Mouse (Mus musculus) embryo, embryonic 11 days (tissue): Measurements from ENCODE around the gene AI467606.
"Not testable (repeated sequence)": the region's sequence is repeated elsewhere in the genome, so short reads cannot be mapped to it uniquely, and the experiment has no call there.

Experiments
- DNase-seq: peaks from one replicate; pipeline ENCODE4 v3.0.0-alpha.2; 2015

Gene AI467606

GRCm38 (mm10) chr7:127091114-127091896 is at the start of gene AI467606:
AI467606 (plus strand) TSS chr7:127091359.
- DNase-seq = peak; percentile 24

- peak; percentile 95 for DNase-seq
Measured at GRCm38 (mm10) chr7:127041851-127042672, 49.1 kb upstream of the AI467606 start, which contains the start of gene Kif22. Kif22 (minus strand) TSS chr7:127042471.

- DNase-seq = no peak
Measured at GRCm38 (mm10) chr7:127055026-127055585, 36.1 kb upstream of the AI467606 start.

DNA sequence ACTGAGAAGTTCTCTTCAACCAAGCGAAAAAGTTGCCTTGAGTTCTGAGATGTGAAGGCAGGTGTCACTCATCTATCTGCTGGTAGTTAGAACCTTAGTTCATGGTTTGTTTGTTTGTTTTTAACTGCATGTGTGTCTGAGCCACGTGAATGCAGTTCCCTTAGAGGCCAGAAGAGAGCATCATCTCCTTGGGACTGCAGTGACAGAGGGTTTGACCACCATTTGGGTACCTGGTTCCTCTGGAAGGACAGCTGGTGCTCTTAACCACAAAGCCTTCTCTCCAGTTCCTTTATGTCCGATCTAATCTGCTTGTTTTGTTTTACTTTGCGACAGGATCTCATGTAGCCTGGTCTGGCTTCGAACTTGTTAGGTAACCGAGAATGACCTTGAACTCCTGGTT is 25.6 kb upstream of the AI467606 start:
- DNase-seq = no peak

GRCm38 (mm10) chr7:127066317-127066716 is 24.8 kb upstream of the AI467606 start:
- DNase-seq = no peak

DNA sequence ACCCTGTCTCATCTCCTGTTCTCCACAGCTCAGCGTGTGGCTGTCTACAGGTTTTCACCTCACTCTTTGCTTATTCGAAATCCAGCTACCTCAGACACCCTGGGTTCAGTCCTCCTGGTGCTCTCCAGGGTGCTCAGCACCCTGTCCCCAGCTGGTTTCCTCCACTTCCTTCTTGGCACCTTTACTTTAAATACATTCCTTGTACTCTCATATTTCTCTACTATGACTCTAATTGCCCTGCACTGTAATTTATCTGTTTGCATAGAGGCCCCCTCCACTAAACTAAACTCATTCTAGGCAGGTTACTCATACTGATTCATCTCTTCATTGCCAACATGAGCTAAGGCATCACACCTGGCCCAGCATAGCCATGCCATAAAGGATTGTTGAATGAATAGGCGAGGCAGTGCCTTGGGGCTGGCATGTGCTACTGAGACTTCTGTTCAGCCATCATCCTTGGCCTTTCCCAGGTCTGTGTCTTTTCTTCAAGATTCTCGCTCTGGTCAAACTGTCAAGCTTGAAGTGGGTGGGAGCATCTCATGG is 20.2 kb upstream of the AI467606 start:
- DNase-seq = no peak

GRCm38 (mm10) chr7:127073221-127073620 is 17.9 kb upstream of the AI467606 start:
- no peak for DNase-seq

GRCm38 (mm10) chr7:127076188-127076587 is 15.0 kb upstream of the AI467606 start:
- no peak for DNase-seq

DNA sequence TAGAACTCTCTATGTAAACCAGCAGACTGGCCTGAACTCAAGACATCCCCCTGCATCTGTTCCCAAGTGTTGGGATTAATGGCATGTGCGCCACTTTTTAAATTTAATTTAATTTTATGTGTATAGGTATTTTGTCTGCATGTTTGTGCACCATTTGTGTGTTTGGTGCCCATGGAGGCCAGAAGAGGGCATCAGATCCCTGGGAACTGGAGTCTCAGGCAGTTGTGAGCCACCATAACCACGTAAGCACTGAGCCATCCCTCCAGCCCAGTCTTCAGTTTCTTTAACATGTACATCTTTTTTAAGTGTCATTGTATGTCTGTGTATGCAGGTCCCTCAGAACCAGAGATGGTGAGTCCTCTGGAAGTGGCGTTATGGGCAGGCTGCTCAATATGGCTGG is 13.5 kb upstream of the AI467606 start:
- no peak for DNase-seq

- DNase-seq = no peak
Measured at GRCm38 (mm10) chr7:127080045-127080444, 11.1 kb upstream of the AI467606 start.

- DNase-seq = no peak
Measured at GRCm38 (mm10) chr7:127082271-127082670, 8.9 kb upstream of the AI467606 start.

DNA sequence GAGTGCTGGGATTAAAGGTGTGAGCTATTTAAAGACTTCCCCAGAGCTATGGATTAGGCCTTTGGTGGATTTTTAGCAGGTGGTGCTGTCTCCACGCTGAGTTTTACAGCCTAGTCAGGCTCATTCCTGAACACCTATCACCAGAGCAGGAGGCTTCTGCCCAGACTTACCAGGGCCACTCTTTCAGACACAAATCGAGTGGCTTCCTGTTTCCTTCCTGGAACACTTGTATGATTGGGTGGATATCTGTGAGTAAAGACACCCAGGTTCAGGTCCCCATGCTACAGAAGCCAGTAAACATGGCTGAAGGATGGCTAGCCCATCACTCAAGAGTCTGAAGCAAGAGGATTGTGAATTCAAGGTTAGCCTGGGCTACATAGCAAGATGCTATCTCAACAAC is 8.2 kb upstream of the AI467606 start:
- DNase-seq = no peak

GRCm38 (mm10) chr7:127083689-127084088 is 7.5 kb upstream of the AI467606 start:
- DNase-seq = no peak

DNA sequence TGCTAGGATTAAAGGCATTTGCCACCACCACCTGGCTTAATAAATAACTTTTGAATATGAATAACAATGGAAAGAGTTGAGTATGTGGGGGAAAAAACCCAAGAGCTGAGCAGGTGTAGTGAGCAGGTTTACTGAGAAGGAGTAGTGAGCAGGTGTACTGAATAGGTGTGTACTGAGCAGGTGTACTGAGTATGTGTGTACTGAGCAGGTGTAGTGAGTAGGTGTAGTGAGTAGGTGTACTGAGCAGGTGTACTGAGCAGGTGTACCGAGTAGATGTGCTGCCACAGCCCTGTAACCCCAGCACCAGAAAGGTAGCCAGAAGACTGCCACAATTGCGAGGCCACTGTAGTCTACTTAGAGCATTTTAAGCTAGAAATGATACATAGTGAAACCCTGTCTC is 6.4 kb upstream of the AI467606 start:
- DNase-seq = no peak

DNA sequence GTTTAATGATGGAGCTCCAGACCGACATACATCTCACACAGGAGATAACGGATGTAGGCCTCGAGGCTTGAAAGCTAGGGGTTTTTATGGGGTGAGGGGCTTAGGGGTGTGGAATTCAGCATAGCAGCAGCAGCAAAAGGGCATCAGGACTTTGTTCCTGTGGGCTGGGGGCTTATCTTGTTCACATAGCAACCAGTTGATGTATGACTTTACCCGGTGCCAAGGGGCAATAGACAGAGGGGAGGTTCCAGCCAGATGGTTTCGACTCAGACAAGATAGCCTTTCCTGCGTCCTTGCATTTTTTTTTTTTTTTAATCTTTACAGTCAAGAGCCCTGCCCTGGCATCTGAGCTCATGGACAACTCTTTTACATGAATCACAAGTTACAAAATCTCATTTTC is 5.4 kb upstream of the AI467606 start:
- DNase-seq = not testable (repeated sequence)

DNA sequence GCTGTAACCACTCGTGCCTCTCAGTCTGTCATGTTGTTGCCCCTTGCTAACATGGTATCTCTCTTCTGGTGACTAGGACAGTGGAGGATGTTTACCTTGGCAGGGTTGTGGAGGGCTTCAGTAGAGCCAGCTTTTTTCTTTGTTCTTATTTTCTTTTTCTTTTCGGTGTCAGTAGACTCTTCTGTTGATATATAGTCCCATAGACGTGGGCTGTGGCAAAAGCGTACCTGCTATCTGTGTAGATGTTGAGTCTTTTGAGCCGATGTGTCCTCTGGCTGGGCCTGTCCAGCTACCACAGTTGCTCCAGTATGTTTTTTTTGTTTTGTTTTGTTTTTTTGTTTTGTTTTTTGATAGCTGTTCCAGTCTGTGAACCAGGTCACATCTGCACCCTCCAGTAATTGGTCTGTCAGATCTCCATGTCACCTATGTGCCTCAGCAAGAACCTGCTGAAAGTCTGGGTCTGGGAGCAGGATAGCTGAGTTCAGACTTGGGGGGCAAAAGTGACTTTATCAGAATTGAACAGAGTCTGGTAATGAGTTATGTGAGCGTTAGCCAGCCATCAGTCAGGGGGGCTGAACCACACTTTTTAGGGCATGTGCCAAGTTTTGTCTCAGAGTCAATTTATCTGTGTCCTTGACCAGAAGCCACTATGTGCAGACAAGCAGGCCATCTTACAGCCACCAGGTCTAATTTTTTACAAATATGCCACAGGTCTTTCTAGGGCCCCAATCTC is 3.7 kb upstream of the AI467606 start, which contains the start of gene Zg16:
TSS of gene Zg16 (minus strand) at position 51 of the 733 bp plus-strand sequence.
- DNase-seq = not testable (repeated sequence)

GRCm38 (mm10) chr7:127088083-127088482 is 3.1 kb upstream of the AI467606 start:
- DNase-seq = no peak

DNA sequence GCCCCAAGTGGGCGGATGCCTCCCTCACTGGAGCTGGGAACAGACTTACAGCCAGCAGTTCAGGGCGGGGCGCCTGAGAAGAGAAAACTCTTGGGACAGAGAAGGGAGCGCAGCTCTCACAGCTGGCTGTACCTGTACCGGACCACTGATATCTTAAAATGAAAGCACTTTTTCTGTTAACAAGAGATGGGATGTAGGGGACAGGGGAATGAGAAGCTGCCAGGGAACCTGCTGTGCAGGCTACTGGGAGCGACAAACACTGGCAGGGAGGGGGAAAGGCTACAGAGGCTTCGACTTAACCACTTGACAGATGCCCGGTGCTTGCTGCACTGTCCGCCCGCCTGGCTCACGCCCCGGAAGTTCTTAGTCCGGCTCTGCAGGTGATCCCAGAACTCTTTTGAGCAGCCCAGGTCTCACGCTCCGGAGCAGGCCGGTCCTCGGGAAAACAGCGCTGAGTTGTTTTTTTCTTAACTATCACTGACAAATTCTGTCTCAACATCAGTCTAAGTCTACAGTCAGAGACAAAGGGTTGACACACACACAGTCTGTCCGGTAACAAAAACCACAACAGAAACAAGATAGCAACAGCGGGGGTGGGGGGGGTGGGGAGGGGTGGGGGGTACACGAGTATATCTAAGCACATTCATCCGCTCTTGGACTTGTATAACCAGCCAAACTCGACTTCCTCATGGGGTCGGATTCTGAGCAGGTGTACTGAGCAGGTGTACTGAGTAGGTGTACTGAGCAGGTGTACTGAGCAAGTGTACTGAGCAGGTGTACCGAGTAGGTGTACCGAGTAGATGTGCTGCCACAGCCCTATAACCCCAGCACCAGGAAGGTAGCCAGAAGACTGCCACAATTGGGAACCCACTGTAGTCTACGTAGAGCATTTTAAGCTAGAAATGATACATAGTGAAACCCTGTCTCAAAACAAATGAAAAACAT is 2.0 kb upstream of the AI467606 start:
- peak; percentile 44 for DNase-seq

- no peak for DNase-seq
Measured at GRCm38 (mm10) chr7:127090154-127091113, 725 bp upstream of the AI467606 start.

DNA sequence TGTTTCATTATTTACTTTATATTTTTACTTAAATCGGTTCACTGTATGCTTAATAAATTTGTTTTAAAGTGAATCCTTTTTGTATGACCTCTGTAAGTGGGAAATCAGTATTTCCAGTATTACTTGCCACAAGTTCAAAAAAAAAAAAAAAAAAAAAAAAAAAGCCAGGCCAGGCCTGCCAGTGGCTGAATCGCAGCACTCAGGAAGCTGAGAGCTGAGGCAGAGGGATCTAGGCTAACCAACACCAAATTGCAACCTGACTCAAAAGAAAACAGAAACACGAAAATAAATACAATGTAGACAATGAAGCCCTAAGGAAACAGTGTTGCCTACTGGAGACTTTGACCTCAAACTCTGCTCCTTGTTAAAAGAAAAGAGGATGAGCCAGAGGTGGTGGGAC is 2.8 kb downstream of the AI467606 start:
- DNase-seq = no peak
